Mouse (Mus musculus) layer of hippocampus, adult 11-12 months (tissue): Measurements from ENCODE around the gene Snx1.

Experiments used
- DNase-seq: peaks from one replicate; pipeline ENCODE4 v3.0.0; 2022; ENCODE audit warnings: low spot score

Snx1 gene

DNA sequence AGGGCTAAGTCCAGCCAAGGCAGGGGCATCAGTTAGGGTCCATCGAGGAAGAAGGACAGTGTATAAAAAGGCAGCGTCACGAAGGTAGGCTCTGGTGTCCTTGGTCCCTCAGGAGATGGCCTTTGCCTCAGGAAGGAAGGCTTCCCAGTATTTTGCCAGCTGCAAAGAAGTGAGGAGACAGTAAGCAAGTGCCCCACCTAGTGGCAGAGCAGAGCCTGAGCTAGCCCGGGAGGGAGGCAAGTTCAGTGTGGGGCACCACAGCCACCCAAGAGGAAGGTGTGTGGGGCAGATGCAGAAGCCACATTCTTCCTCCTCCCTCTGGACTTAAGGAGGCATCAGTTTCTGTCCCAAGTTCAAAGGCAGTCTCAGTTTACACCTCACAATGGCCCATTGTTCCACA, 38.0 kb downstream of the Snx1 start:
- DNase-seq: peak; percentile 65

DNA sequence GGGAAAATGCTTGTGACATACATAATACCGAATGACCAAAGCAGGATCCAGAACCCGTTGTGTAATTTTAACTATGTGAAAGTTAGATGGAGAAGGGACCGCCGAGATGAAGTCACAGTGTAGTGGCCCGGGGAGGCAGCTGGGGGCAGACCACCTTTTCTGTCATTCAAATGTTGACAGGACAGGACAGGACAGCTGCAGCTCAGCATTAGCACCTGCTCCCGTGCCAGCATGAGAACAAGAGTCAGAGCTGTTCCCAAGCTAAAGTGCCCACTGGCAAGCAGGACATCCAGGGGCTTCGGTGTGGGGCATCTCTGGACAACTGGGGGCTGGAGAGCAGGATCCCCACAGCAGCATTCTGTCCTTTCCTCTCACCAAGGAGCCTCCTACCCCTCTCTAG, 39.3 kb downstream of the Snx1 start:
- no peak for DNase-seq

DNA sequence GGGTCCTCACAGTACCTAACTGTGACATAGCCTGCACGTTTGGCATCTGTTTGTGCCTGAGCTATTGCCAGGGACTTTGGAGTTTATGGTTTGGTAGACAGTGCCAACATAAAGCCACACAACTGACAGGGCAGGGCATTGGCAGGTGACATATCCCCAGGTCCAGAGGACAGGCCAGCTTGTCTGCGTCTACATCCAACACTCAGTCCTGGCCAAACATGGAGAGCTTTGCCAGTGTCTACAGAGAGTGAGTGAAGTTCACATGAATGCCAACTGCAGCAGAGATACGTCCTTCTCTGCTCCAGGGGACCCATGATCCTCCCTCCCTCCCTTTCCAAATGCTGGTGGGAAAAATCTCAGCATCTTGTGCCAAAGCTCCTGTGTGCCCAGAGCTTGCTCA, 42.2 kb downstream of the Snx1 start:
- DNase-seq: no peak

DNA sequence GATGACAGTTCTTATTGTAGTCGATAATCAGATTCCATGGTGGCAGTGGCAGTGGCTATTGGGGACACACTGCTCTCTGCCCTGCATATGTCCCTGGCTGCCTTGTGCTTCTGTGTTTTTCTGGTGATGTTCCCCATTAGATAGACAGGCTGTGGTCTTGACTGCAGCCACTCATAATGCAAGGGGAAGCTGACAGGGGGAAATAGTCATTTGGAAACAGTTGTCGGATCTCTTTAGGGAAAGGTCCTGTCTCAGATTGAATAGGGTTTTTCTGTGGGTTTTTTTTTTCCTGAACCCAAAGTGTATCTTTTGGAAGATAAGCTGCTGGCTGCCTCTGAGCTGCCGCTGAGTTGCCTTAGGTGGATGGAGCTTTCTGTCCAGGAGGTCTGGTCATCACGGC, 44.4 kb downstream of the Snx1 start:
- DNase-seq: no peak

DNA sequence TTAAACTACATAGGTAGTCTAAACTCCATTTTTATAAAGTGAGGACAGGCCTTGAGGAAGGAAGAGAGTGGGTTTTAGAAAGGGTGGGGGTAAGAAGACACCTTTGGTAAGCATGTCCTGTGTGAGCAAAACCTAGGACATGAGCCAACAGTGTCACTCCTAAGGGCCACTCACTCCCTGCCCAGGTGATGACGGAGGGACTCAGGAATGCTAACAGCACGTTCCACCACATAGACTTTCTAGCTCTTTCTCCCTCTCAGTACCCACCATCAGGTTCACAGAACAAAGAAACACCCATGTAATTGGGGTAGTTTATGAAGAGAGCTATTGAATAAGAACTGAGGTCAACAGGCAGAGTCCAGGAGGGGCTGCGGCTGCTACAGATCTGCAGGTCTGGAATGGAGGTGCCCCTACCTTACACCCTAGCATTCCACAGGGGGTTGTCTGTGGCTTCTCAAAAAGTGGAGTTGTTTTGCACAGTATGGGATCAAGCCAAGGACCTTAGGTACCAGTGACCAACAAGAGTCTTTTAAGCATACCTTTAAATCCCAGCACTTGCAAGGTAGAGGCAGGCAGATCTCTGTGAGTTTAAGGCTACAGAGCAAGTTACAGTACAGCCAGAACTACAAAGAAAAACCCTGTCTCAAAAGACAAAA, 45.5 kb downstream of the Snx1 start:
- DNase-seq: no peak

DNA sequence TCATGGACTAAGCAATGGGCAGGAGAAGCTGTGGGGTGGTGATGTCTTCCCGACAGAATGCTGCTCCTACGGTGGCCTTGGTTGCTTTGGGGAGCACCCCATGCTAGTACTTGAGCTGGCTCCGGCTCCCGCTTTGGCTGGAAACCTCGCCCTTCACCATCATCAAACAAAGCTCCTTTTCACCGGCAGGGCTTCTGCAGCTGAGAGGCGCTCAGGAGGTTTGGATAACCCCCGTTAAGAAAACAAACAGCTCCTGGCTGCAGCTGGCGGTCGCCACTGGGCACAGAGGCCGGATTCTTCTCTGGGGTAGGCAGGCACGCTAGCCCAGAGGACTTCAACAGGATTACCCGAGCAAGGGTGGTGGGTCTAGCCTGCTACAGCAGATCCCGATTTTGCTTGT, 47.9 kb downstream of the Snx1 start:
- peak; percentile 45 for DNase-seq

DNA sequence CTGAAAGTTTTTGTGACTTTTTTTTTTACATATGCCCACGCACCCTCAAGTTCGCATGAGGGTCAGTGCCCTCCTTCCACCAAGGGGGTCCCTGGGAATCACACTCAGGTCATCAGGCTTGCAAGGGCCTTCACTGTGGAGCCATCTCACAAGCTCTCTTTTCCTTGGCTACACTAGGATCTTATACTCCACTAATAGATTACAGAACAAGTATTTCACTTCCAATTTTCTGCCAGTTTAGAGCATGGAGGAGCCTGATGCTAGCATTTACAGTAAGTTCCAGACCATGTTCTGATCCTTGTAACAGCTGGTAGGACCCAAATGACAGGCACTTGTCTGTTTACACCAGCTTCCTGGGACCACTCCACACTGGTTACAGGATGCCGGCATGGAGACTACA, 48.3 kb downstream of the Snx1 start:
- no peak for DNase-seq

DNA sequence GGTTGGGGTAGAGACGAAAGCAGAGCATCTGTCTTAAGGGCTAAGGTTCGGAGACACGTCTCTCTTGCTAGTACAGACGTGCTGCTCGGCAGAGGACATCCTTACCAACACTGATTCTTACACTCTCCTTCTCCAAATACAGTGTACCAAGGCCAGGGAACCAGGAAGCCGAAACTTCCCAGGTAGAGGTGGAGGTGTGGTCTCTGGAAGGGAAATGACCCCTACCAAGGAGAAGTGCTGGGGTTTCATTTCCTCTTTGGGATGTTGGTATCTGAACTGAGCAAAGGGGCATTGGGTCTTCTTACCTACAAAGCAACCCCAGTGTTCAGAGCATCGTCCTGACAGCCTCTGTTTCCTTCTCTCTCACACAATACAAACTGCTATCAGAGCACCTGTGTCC, 53.6 kb downstream of the Snx1 start:
- DNase-seq: no peak

DNA sequence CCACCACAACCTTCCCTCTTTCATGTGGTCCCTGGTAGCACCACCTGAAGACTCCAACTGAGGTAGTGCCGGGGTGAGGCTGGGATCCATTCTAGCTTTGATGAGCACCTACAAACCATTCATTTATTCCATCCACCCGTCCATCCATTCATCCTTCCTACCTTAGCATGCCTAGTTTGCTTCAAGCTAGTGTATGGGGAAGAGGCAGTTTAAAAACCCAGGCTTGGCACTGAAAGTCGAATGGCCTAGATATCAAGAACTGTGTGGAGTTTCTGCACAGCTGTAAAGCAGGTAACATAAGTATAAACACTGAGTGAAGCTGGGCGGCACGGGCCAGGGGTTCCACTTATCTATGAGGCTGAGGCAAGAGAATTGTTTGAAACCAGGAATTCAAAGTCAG, 56.2 kb downstream of the Snx1 start:
- DNase-seq: no peak

DNA sequence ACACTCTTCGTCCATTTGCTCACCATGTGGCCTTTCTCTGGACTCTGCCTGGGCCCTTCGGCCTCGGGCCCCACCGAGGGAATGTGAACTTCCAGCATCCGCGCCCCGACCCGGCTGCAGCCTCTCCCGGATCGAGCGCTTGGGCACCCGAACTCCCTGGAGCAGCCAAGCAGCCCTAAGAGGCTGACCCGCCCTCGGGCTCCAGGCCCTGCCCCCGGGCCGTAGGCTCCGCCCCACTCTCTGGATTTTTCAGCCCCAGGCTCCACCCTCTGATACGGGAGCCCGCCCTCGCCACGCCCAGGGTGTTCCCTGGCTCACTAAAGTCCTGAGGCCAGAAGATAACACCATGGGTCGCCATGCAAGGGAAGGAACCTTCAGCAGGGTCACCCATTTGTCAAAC, 56.8 kb downstream of the Snx1 start, which contains the start of gene Snx22:
TSS of gene Snx22 (minus strand) at position 137 of the 400 bp plus-strand sequence.
- DNase-seq: peak; percentile 78

DNA sequence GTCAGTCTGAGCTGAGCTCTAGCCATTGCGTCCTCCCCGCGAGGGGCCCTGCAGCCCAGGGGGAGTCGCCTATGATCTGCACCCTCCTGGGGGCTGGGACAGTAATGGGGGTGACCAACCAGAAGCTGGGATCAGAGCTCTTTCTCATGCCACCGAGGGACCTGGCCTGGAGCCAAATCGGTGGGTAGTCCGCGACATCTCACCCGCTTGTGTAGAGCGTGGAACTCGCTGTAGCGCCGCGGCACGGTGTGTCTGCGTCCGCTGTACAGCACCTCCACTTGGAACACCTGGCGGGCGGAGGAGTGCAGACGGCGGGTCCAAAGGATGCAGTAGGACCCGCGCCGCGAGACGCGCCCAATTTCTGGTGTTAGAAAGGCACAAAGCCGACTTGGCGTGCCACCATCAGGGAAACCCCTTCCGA, 57.4 kb downstream of the Snx1 start:
- DNase-seq: peak; percentile 38

DNA sequence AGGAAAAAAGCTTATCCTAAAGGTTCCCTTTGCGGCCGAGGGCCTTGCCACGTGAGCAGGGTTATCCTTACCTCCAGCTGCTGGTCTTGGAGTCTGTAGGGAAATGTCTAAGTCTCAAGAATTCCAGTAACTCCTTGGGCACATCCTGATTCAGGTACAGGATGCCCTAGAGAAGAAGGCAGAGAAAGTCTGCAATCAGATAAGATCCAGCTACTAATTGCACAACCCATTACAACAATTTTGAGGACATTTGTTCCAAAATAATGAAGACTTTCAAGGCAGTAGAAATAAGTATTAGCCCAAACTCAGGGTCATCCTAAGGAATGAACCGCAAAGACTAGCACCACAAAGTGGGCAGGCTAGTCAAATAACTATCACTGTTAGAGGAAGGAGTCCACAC, 58.3 kb downstream of the Snx1 start:
- no peak for DNase-seq

DNA sequence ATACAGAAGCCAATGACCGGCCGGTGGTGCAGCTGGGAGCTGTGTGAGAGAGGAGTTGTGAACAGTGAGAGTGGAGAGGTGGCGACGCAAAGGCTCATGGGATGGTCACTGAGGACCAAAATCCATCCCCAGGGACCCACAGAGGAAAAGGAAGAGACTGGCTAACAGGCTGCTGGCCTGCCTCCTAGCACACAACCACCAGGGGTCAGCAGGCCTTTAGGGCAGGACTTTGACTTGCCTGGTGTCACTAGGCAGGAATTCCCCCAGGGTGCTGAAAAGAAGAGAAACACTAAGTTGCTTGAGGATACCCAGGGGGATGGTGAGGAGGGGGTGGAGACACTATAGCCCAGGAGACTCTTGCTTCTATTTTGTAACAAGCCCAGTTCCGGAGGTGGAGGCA, 58.8 kb downstream of the Snx1 start:
- DNase-seq: peak; percentile 36

DNA sequence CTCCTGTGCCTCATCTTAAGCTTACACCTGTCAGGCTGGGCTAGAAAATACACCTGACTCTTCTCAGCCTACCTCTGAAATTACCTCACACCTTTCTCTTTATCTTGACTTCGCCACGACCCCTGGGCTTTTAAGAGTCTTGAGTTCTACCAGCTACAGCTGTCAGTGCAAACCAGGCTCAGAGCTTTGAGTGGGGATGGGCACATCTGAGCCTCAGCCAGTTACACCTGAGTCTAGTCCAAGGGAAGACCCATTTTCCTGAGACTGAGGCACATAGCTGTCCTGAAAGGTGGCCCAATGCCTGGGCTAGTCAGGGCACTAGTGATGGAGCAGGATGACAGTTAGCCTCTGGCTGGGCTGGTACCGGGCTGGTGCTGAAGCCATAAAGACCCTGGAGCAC, 59.6 kb downstream of the Snx1 start:
- no peak for DNase-seq

DNA sequence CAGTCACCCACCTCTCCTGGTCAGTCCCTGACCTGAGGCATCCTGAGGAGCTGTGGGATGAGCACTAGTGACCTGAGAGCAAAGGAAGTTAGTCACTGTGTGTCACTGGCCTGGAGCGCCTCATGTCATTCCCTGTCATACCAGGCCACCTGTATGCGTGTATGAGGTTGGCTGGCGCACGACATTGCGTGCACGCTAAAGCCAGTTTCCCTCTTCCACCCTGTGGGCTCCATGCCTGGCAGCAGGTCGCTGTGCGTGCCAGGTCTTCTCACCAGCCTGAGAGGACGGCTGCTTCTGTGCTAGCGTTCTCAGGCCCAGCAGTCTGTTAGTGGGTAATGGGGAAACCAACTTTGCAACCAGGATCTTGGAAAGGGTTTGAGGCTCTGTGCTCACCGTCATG, 62.1 kb downstream of the Snx1 start:
- no peak for DNase-seq

DNA sequence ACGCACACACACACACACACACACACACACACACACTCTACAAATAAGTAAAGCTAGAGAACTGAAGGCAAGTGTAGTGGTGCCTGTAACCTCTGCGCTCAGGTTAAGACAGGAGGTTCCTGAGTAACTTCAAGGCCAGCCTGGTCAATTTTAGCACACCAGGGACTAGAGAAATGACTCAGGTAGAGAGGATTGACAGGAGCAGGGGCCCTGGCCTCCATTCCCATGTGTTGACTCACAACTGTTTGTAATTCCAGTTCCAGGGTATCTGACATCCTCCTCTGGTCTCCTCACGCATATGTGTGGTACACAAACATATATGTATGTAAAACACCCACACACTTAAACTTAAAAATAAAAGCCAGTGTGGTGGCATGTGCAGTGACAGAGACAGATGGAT, 62.9 kb downstream of the Snx1 start:
- no peak for DNase-seq

DNA sequence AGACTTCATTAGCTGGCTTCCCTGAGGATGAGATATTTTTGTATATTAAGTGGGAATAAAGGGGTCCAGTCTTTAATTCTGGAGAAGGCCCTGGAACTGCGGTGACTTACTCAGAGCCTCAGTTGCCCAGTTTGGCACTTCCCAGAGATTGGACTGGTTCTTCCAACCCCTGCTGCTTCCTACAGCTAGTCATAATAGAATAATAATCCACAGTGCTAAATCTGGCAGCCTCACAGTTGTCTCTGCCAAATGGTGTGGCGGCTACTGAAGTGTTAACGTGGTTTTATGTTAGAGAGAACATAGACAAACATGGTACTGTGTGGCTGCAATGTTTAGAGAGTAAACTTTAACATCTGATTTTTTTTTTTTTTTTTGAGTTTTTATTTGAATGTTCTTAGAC, 64.7 kb downstream of the Snx1 start:
- no peak for DNase-seq

DNA sequence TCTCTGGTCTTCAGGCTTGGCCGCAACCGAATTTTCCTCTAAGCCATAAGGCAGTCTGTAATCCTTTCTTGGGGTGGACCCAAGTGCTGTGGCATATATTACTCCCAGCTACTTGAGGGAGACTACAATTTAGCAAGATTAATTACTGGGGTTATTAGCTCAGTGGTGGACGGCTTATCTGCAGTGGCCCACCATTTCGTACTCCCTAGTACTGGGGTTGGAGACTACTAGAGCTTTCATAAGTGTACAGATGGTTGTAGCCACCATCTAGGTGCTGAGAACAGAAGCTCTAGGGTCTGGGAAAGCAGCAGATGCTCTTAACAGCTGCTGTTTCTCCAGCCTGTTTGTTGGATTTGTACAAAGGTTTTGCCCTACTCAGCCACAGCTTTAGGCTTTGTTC, 65.4 kb downstream of the Snx1 start:
- no peak for DNase-seq

DNA sequence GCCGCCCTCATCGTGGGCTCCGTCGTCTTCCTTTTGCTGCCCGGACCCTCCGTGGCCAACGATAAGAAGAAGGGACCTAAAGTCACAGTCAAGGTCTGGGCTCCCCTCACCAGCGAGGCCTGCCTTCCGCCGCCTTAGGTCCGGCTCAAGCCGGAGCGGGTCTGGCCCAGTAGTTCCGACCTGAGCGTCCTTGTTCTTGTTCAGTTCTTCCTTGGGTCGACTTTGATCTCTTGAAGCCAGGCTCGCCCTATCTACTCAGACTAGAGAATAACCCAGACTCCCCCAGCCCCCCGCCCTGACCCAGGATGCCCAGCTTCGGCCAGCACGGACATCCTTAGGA, 66.1 kb downstream of the Snx1 start:
- DNase-seq: no peak

DNA sequence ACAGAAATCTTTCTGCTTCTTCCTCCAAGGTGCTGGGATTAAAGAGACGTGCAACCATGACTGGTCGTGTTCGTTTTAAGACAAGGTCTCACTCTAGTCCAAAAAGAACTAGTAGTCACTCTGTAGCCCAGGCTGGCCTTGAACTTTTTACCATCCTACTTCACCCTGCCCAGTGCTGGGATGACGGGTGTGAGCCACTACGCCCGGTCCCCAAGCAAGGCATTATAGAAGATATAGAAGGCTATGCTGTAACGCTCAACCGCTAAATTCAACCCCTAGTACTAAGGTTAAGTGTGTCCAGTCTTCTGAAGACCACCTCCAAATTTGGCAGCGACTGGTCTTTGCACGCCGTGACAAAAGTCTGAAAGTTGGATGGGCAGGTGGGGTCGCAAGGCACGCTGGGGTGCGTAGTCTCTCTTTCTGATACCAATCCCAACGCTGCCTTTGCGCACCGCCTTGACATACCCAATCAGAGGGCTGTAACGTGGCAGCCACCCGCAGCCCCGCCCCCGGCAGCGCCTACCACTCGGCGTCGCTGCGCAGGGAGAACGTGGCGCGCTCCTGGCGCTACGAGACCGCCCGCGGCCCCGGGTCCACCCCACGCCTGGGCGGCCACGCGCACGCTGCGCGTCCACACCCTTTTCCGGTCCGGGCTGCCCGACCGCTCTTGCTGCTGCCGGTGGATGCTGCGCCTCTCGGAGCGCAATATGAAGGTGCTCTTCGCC, 66.6 kb downstream of the Snx1 start, which contains the start of gene Ppib:
TSS of gene Ppib (plus strand) at position 640 of the 725 bp plus-strand sequence.
- peak; percentile 98 for DNase-seq

DNA sequence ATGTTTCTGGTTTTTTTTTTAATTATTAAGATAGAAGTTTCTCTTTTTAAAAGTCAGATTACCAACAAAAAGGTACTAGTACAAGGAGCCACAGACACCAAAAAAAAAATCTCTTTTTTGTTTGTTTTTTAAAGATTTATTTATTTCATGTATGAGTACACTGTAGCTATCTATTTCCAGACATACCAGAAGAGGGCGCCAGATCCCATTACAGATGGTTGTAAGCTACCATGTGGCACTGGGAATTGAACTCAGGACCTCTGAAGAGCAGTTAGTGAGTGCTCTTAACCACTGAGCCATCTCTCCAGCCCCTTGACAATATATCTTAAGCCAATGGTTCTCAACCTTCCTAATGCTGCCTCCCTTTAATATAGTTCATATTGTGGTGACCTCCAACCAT, 72.8 kb downstream of the Snx1 start:
- DNase-seq: no peak

DNA sequence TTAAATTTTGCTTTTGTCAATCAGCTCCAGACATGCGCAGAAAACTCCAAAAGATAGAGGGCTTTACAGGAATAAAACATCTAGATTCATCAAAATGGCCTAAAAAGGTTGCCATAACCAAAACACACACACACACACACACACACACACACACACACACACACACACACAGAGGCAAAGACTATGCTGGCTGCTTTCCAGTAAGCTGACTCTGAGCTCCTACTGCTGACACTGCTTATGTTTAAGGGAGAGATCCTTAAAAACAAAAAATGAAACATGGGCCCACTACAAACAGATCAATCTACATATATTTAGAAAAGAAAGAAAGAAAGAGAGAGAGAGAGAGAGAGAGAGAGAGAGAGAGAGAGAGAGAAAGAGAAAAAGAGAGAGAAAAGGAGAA, 73.7 kb downstream of the Snx1 start:
- DNase-seq: no peak

DNA sequence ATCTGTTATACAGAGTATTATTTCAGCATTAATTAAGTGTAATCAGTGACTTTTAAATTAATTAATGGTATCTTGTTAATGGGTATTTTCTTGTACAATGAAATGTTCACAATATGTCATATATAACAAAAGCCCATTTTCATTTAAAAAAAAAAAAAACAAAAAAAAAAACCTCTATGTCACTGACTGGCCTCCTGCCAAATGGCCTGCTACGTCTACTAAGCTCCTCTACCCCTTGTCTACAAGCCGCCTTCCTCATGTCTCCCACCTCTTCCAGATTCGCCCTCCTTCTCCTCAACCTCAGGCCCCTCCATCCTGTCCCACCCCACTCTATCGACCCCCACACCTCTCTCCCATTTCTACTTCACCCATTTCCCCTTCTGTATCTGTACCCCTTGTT, 74.9 kb downstream of the Snx1 start:
- no peak for DNase-seq
